Mouse (Mus musculus): ENCODE measurements around the gene Adamts8.

GRCm38 (mm10) chr9:30908296-30908690 is 34.1 kb upstream of the Adamts8 start:
- TF ChIP-seq ZNF384 (IDR thresholded peaks at IDR 0.05; ENCODE audit: low read depth, low read length) (no peak), TBP (conservative IDR thresholded peaks at IDR 0.05; ENCODE audit: low read depth, low read length) (no peak), POLR2A (IDR thresholded peaks at IDR 0.05; ENCODE audit: low read depth, low read length) (no peak), USF2 (conservative IDR thresholded peaks at IDR 0.05; ENCODE audit: low read depth, low read length) (no peak), CTCF (conservative IDR thresholded peaks at IDR 0.05 in 1 of 2, IDR thresholded peaks at IDR 0.05 in 1 of 2; ENCODE audit: low read depth in 2 of 2, low read length in 2 of 2) (no peak), EP300 (IDR thresholded peaks at IDR 0.05; ENCODE audit: low read length) (no peak), POLR2AphosphoS2 (IDR thresholded peaks at IDR 0.05; ENCODE audit: low read depth, low read length) (no peak), CHD2 (IDR thresholded peaks at IDR 0.05; ENCODE audit: low read length) (no peak), MAFK (IDR thresholded peaks at IDR 0.05; ENCODE audit: insufficient replicate concordance, low read length) (no peak), SIN3A (IDR thresholded peaks at IDR 0.05; ENCODE audit: low read length) (no peak)
